Mouse (Mus musculus): ENCODE measurements around the gene Utrn.

GRCm38 (mm10) chr10:12522078-12522477 lies 347.1 kb downstream of the Utrn start:
- TF ChIP-seq POLR2A (IDR thresholded peaks at IDR 0.05; ENCODE audit: extremely low read depth, insufficient read depth, low read length) (no peak), CTCF (IDR thresholded peaks at IDR 0.05; ENCODE audit: extremely low read depth, insufficient read depth, low read length) (no peak)

Data from cortical plate, adult 2 months (tissue).